Mouse (Mus musculus) cortical plate, adult 2 months (tissue): ENCODE measurements at regions not wholly inside any gene's neighbourhood (a gene's known extent, or its start where the extent isn't known, plus 50 kb on each side); places are given as distances from the start of the nearest gene placed in this dataset.
"Not testable (repeated sequence)": the region's sequence is repeated elsewhere in the genome, so short reads cannot be mapped to it uniquely, and the experiment has no call there.

ENCODE experiments used
- H3K27ac ChIP-seq: fragments of 200-500 bp; 2 replicates; pipeline ENCODE4 v1.5.1; 2012; ENCODE audit warnings: low read length, control low read depth, inconsistent platforms; ENCODE audit not compliant: insufficient read depth
- H3K4me1 ChIP-seq: fragments of 200-500 bp; 2 replicates; pipeline ENCODE4 v1.6.1; 2011; ENCODE audit warnings: low read length; ENCODE audit not compliant: control insufficient read depth, insufficient read depth
- H3K4me3 ChIP-seq: fragments of 200-500 bp; 2 replicates; pipeline ENCODE4 v1.5.1; 2011; ENCODE audit warnings: mild to moderate bottlenecking, low read length, control low read depth; ENCODE audit not compliant: insufficient read depth
- CTCF ChIP-seq: fragments of 200-500 bp; IDR thresholded peaks from 2 replicates; pipeline ENCODE4 v1.5.1; 2011; ENCODE audit warnings: mild to moderate bottlenecking, control low read depth, low read length; ENCODE audit not compliant: insufficient read depth; ENCODE audit errors: extremely low read depth
- POLR2A ChIP-seq: fragments of 200-500 bp; IDR thresholded peaks from 2 replicates; pipeline ENCODE4 v1.6.1; 2011; ENCODE audit warnings: mild to moderate bottlenecking, low read length, control low read depth; ENCODE audit not compliant: insufficient read depth; ENCODE audit errors: extremely low read depth

DNA sequence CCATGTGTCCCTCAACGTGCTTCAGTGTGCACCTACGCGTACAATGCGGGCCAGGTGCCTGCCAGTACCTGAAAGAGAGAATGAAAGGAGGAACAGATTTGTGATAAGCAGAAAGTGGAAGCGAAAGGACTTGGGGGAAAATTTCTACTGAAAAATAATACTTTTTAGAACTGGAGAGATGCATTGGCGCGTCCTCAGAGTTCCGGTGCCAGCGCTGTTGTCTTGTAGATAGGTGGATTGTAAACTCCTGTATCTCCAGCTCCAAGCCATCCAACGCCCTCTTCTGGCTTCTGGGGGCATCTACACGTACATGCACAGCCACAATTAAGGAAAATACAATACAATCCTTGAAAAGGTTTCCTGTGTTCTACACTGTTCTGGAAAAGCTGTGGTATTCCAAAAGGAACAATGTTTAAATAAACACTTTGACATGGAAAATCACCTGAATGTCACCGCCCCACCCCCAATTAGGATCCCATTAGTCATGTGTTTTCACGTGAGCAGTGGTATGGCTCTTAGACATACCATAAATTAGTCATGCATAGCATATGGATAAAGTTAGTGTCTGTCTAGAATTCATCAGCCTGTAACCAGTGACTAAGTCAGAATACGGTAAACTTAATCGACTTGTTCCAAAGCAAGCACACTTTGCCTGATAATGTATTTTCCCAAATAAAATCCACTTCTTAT, 90.7 kb upstream of the Fam3c start:
- Histone ChIP-seq H3K4me3 (no peak overlapping the region), H3K4me1 (no peaks in the 10 kb centered on the region; the same call in 1 of the 2 replicates), H3K27ac (no peak overlapping the region)
- no peak for TF ChIP-seq POLR2A
- no peak for TF ChIP-seq CTCF

DNA sequence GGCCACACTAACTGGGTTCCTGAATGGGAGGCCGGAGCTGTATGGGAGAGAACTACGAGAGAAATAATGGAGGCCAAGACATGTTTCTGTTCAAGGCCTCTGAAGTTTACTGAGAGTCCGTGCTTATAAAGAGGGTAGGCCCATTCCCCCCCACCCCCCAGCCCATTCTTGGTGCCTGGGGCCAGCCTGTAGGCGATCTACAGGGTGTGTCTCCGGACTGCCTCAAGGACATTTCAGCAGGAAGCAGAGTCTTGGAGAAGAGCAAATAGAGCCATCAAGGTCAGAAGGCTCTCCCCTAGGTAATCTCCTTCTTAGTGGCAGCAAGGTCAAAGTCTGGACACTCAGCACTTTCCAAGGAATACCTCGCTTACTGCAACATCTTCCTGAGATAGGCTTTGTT, 88.8 kb upstream of the Fam3c start:
- H3K4me1 ChIP-seq, H3K4me3 ChIP-seq, H3K27ac ChIP-seq: not testable (repeated sequence)

DNA sequence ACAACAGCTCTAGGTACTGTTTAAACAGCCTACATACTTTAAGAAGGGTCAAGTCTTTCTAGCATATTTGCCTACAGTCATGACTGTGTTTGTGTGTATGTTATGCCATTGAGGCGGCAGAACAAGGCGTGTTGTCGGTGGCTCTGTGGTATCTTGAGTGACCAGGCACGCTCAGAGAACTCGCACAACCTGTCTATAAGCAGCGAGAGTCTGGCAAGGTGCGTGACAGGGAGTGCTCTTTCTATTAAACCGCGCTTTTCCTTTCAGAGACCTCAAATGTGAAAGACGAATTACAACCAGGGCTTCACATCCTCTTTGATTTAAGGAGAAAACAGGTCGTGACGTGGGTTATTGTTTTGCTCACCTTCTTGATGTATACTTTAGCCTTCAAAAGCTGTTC, 88.2 kb upstream of the Fam3c start:
- TF ChIP-seq CTCF (no peak), POLR2A (no peak)
- no peaks in the 10 kb centered on the region; the same call in 1 of the 2 replicates for H3K4me1 ChIP-seq
- no peak overlapping the region for H3K27ac ChIP-seq
- no peak overlapping the region for H3K4me3 ChIP-seq

GRCm38 (mm10) chr6:22443573-22443972, 87.5 kb upstream of the Fam3c start:
- H3K4me1 ChIP-seq: no peaks in the 10 kb centered on the region; the same call in 1 of the 2 replicates
- TF ChIP-seq CTCF: no peak
- TF ChIP-seq POLR2A: no peak
- no peak overlapping the region for H3K4me3 ChIP-seq
- no peak overlapping the region for H3K27ac ChIP-seq

DNA sequence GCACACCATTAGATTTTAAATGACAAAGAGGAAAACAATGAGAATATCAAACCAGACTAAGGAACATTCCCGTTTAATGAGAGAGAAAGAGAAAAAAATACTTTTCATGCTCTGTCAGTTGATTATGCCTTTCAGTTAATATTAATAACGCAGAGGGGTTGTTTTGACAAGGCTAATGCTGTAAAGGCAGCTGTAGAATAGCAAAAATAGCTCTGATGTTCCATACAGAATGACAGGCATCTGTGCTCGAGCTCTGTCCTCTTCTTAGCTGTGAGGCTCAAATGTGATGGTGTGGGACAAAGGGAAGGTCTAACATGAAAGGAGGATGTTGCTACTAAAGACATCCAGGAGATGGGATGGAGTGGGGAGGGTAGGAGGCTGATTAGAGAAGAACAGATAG, 87.1 kb upstream of the Fam3c start:
- Histone ChIP-seq H3K27ac (no peak overlapping the region), H3K4me3 (no peak overlapping the region), H3K4me1 (no peaks in the 10 kb centered on the region; the same call in 1 of the 2 replicates)
- no peak for TF ChIP-seq CTCF

- TF ChIP-seq POLR2A (no peak), CTCF (no peak)
- H3K4me3 ChIP-seq: no peak overlapping the region
- no peak overlapping the region for H3K27ac ChIP-seq
- H3K4me1 ChIP-seq: no peaks in the 10 kb centered on the region; the same call in 1 of the 2 replicates
Measured at GRCm38 (mm10) chr6:22442591-22442990, 86.5 kb upstream of the Fam3c start.

GRCm38 (mm10) chr6:22439871-22440270, 83.8 kb upstream of the Fam3c start:
- H3K4me1 ChIP-seq: no peaks in the 10 kb centered on the region; the same call in 1 of the 2 replicates
- H3K27ac ChIP-seq: no peak overlapping the region
- TF ChIP-seq CTCF (no peak), POLR2A (no peak)
- H3K4me3 ChIP-seq: no peak overlapping the region

- no peak overlapping the region for H3K4me3 ChIP-seq
- H3K4me1 ChIP-seq: no peaks in the 10 kb centered on the region
- no peak overlapping the region for H3K27ac ChIP-seq
- TF ChIP-seq POLR2A: no peak
- TF ChIP-seq CTCF: no peak
Measured at GRCm38 (mm10) chr6:22429026-22429425, 73.0 kb upstream of the Fam3c start.

DNA sequence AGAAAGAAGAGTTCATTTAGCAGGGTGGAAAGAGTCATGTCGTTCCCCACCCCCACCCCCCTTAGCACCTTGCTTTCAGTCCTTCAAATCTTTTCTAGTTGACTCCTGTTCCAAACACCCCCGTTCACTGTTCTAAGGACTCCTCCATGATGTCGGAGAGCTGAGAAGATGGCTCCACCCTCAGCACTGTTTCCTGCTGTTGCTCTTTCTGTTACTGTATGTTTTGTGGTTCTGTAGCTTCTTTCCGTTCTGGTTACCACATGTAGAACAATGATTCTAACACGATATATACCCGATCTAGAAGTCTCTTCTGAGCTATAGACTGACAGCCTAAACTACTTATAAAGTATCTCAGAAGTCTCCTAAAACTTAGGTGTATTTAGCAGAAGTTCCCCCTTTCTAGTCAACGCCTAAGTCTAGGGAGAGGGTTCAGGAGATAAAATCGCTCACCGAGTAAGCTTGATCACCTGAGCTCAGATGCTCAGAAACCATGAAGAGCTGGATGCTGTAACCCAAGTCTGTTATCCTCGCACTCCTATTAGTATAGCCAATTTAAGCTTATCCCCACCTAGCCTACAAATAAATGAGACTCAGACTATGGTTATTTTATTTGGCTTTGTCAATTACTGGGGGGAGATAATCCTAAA, 68.2 kb upstream of the Fam3c start:
- TF ChIP-seq CTCF (no peak), POLR2A (no peak)
- no peak overlapping the region for H3K4me3 ChIP-seq
- no peak overlapping the region for H3K27ac ChIP-seq
- H3K4me1 ChIP-seq: no peaks in the 10 kb centered on the region

DNA sequence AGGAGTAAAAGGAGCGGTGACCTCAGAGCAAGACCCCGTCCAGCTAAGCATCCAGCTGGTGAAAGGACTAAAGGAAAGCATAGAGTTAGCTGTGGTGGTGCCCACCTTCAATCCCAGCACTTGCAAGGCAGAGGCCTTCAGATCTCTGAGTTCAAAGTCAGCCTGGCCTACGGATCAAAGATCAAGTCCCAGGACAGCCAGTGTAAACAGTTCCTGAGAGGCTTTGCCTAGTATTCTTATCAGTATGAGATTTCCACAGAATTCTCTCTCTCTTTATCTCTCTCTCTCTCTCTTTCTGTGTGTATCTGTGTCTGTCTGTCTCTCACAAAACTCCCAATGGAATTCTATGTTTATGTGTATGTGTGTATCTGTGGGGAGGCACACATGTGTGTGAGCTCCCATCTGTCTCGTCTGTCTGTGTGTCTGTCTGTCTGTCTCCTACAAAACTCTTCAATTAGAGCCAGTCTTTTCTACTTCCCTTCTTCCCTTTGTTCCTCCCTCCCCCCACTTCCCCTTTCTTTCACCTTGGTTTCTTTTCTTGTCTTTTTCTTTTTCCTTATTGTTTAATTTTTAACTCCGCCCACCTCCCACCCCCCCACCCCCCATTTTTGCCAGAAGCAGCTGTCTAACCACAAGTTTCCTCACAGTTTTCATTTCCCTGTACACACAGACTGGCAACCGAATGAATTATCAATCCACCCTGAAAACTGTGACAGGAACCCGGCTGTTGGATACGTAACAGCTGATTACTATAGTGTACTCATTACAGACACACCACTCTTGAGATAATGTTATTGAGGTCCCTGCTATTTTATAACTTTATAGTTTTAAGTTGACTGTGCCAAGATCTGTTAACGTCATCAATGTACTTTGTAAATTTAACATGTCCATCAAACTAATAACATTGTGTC, 67.3 kb upstream of the Fam3c start:
- Histone ChIP-seq H3K4me3 (no peak overlapping the region), H3K27ac (no peak overlapping the region), H3K4me1 (no peaks in the 10 kb centered on the region)
- TF ChIP-seq CTCF: no peak
- no peak for TF ChIP-seq POLR2A

DNA sequence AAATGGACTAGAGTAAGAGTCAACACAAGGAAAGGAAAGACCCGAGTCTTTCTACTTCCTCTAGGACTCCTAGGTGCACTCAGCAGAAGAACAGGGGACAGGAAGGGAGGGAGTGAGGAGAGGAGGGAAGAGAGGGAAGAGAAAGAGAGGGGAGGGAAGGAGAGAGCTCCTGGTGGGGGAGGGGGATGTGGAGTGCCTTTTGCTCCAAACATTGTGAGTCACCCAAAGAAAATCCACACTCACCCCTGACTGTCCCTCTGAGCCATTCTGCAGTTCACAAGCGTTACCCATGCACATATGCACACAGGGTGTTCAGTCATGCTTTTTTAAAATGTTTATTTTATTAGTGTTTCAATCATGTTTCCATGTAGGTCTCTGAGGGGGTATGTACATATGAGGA, 65.5 kb upstream of the Fam3c start:
- TF ChIP-seq CTCF (no peak), POLR2A (no peak)
- H3K27ac ChIP-seq: no peak overlapping the region
- H3K4me3 ChIP-seq: no peak overlapping the region
- H3K4me1 ChIP-seq: no peaks in the 10 kb centered on the region
